Mouse (Mus musculus): ENCODE results near the gene Mcoln3. TPM values are rescaled to one million over a fixed set of nuclear protein-coding genes. Genes with fewer than 3 reads are reported as not detected.

Mcoln3 gene
- total and polyA plus RNA-seq, 3 experiments, result 5.2 to 11.3 (median 5.3) TPM

DNA sequence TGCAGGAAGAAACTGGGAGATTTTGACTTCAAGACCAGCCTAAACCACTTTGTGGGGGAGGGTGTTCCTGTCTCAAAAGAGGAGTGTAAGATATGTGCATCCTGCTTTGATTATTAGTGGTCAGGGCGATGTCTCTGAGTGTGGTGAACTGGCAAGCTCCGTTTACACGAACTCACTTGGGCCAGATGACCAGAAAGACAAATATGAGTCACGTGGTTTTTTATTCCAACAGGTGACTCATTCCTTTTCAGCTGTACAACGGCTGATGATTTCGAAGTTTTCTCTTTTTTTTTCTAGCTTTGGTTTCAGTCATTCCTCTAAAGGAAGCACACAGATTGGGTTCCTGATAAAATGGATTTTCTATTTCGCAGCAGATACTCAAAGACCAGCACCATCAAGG lies 60.0 kb downstream of the Mcoln3 start:
- Histone ChIP-seq H3K36me3 (replicated peaks in 1 of 2; ENCODE audit: control insufficient read depth in 1 of 2, insufficient read depth in 1 of 2, low read length in 1 of 2) (peaks cover 77 to 96% of the 10 kb centered on the region in 2 experiments), H3K79me2 (replicated peaks; ENCODE audit: control insufficient read depth, extremely low read depth, insufficient read depth, poor library complexity, severe bottlenecking) (no peaks in the 10 kb centered on the region), H3K27me3 (replicated peaks) (no peaks in the 10 kb centered on the region), H3K9ac (ENCODE audit: insufficient read depth, low read depth) (peak overlapping the region; percentile 6; the same call in 1 of the 2 replicates), H3K4me2 (ENCODE audit: insufficient read depth, low read depth, poor library complexity, severe bottlenecking) (peak overlapping the region; percentile 1; the same call in 1 of the 2 replicates), H3K27ac (ENCODE audit: insufficient read depth, low read depth) (peak overlapping the region; percentile 55), H3K9me3 (replicated peaks; ENCODE audit: low read length) (no peaks in the 10 kb centered on the region), H3K4me3 (replicated peaks in 1 of 3; ENCODE audit: low read depth in 2 of 3, low read length in 2 of 3, poor library complexity in 1 of 3) (no peak overlapping the region), H3K4me1 (ENCODE audit: control insufficient read depth in 1 of 2, insufficient read depth in 2 of 2) (peaks cover 5 to 24% of the 10 kb centered on the region in 2 experiments; a peak in 3 of 4 replicates)
- in situ Hi-C loops (cut with MboI; ENCODE audit: low pct_ligation_motif_present, low pct_unique_long_range_greater_than_20kb, low sequenced_read_pairs) (loop anchor here (5.0 to 25.0 kb wide), 2 partner anchors 40 to 760 kb away; no protein-coding TSS in a partner anchor), dilution Hi-C loops (cut with MboI; ENCODE audit: extremely low pct_ligation_motif_present, extremely low pct_unique_long_range_greater_than_20kb, low sequenced_read_pairs) (loop anchor here (25.0 kb wide), 1 partner anchor 110 kb away; no protein-coding TSS in a partner anchor)
- TF ChIP-seq ELF1 (IDR thresholded peaks at IDR 0.05; ENCODE audit: low read depth, low read length), result no peak
- TF ChIP-seq CHD2 (IDR thresholded peaks at IDR 0.05; ENCODE audit: low read length), result no peak
- TF ChIP-seq PAX5 (IDR thresholded peaks at IDR 0.05; ENCODE audit: low read length), result no peak
- no peak for TF ChIP-seq MXI1 (IDR thresholded peaks at IDR 0.05; ENCODE audit: low read depth, low read length)
- TF ChIP-seq NRF1 (IDR thresholded peaks at IDR 0.05; ENCODE audit: low read depth, low read length), result no peak
- TF ChIP-seq RCOR1 (conservative IDR thresholded peaks at IDR 0.05; ENCODE audit: low read depth, low read length), result no peak; the same call in 1 of the 2 replicates
- no peak for TF ChIP-seq MAZ (IDR thresholded peaks at IDR 0.05; ENCODE audit: low read depth, low read length)
- no peak for TF ChIP-seq RAD21 (IDR thresholded peaks at IDR 0.05; ENCODE audit: low read depth, low read length)
- peak; percentile 63 for TF ChIP-seq JUN (IDR thresholded peaks at IDR 0.05; ENCODE audit: insufficient read depth, low read depth, low read length)
- no peak for TF ChIP-seq KAT2A (IDR thresholded peaks at IDR 0.05; ENCODE audit: insufficient replicate concordance, low read length)
- TF ChIP-seq ZC3H11A (IDR thresholded peaks at IDR 0.05; ENCODE audit: low read depth, low read length), result no peak
- TF ChIP-seq TCF12 (IDR thresholded peaks at IDR 0.05; ENCODE audit: low read depth, low read length), result peak; percentile 50; the same call in 1 of the 2 replicates
- TF ChIP-seq SIN3A (IDR thresholded peaks at IDR 0.05; ENCODE audit: low read length), result no peak; the same call in 1 of the 2 replicates
- no peak for TF ChIP-seq CTCF (conservative IDR thresholded peaks at IDR 0.05 in 1 of 2, IDR thresholded peaks at IDR 0.05 in 1 of 2; ENCODE audit: low read depth in 2 of 2, low read length in 2 of 2)
- no peak for TF ChIP-seq SMC3 (IDR thresholded peaks at IDR 0.05; ENCODE audit: low read depth, low read length)
- TF ChIP-seq UBTF (IDR thresholded peaks at IDR 0.05; ENCODE audit: low read depth, low read length), result no peak
- 0 out of 2 replicates have a peak, but pooled peaks have one; percentile 9 for TF ChIP-seq MEF2A (IDR thresholded peaks at IDR 0.05; ENCODE audit: borderline replicate concordance, low read depth, low read length)
- no peak for TF ChIP-seq HCFC1 (IDR thresholded peaks at IDR 0.05; ENCODE audit: low read depth, low read length)
- no peak for TF ChIP-seq NELFE (IDR thresholded peaks at IDR 0.05; ENCODE audit: low read depth, low read length)
- no peak for TF ChIP-seq POLR2AphosphoS2 (IDR thresholded peaks at IDR 0.05; ENCODE audit: low read depth, low read length)
- TF ChIP-seq ETS1 (conservative IDR thresholded peaks at IDR 0.05; ENCODE audit: low read depth, low read length), result peak; percentile 90
- TF ChIP-seq BHLHE40 (IDR thresholded peaks at IDR 0.05; ENCODE audit: low read depth, low read length), result peak; percentile 81; the same call in 1 of the 2 replicates
- no peak for TF ChIP-seq ZKSCAN1 (IDR thresholded peaks at IDR 0.05; ENCODE audit: borderline replicate concordance, low read depth, low read length)
- 0 out of 2 replicates have a peak, but pooled peaks have one; percentile 34 for TF ChIP-seq TBP (conservative IDR thresholded peaks at IDR 0.05; ENCODE audit: low read depth, low read length)
- TF ChIP-seq USF2 (conservative IDR thresholded peaks at IDR 0.05; ENCODE audit: low read depth, low read length), result peak; percentile 88
- no peak for TF ChIP-seq POLR2A (IDR thresholded peaks at IDR 0.05; ENCODE audit: low read depth, low read length)
- TF ChIP-seq MYC (IDR thresholded peaks at IDR 0.05; ENCODE audit: low read depth, low read length), result no peak
- no peak for TF ChIP-seq GABPA (IDR thresholded peaks at IDR 0.05; ENCODE audit: insufficient replicate concordance, low read depth, low read length)
- peak; percentile 85 for TF ChIP-seq EP300 (IDR thresholded peaks at IDR 0.05; ENCODE audit: low read length)
- TF ChIP-seq E2F4 (IDR thresholded peaks at IDR 0.05; ENCODE audit: insufficient replicate concordance, low read depth, low read length), result no peak
- peak; percentile 65 for TF ChIP-seq IRF4 (IDR thresholded peaks at IDR 0.05; ENCODE audit: low read depth, low read length)
- TF ChIP-seq ZMIZ1 (IDR thresholded peaks at IDR 0.05; ENCODE audit: low read depth, low read length), result no peak
- TF ChIP-seq CHD1 (IDR thresholded peaks at IDR 0.05; ENCODE audit: low read depth, low read length), result no peak; the same call in 1 of the 2 replicates
- TF ChIP-seq MAX (IDR thresholded peaks at IDR 0.05; ENCODE audit: low read length), result peak; percentile 31
- peak; percentile 80 for TF ChIP-seq USF1 (IDR thresholded peaks at IDR 0.05; ENCODE audit: low read depth, low read length)
- no peak for TF ChIP-seq MAFK (IDR thresholded peaks at IDR 0.05; ENCODE audit: insufficient replicate concordance, low read length)
- peak; percentile 91 for TF ChIP-seq ZNF384 (IDR thresholded peaks at IDR 0.05; ENCODE audit: low read depth, low read length)
- TF ChIP-seq JUND (conservative IDR thresholded peaks at IDR 0.05; ENCODE audit: low read depth, low read length), result peak; percentile 85
- DNase-seq (ENCODE audit: extremely low read depth), result peak; percentile 71
